Mouse (Mus musculus): ENCODE measurements at regions not wholly inside any gene's neighbourhood (a gene's known extent, or its start where the extent isn't known, plus 50 kb on each side); places are given as distances from the start of the nearest gene placed in this dataset. TPM values are rescaled to one million over a fixed set of nuclear protein-coding genes. Genes with fewer than 3 reads are reported as not detected.

- no peak for ATAC-seq (ENCODE audit: low FRiP score)
- 89% methylated on average over 7 of the region's 7 CpGs for WGBS
- Histone ChIP-seq H3K36me3 (no peaks in the 10 kb centered on the region), H3K4me3 (replicated peaks) (no peak overlapping the region), H3K9ac (replicated peaks) (no peak overlapping the region), H3K27ac (replicated peaks) (no peak overlapping the region), H3K27me3 (replicated peaks) (no peaks in the 10 kb centered on the region), H3K4me1 (no peaks in the 10 kb centered on the region), H3K9me3 (replicated peaks) (no peaks in the 10 kb centered on the region), H3K4me2 (no peak overlapping the region)
Measured at GRCm38 (mm10) chr9:104387805-104388204, 50.3 kb upstream of the Acpp start.

MicroRNAs encoded in the stretch of these regions (microRNA counts, 519-probe panel; counts per million panel counts)
- microRNA mmu-miR-2136, result not detected

Small RNA genes lying in the stretch of these regions (microRNA-seq; reads per million reads assigned to microRNA genes)
- not detected for gene Mir2136
